Mouse (Mus musculus): ENCODE data around the gene Zfp784.

Gene Zfp784

DNA sequence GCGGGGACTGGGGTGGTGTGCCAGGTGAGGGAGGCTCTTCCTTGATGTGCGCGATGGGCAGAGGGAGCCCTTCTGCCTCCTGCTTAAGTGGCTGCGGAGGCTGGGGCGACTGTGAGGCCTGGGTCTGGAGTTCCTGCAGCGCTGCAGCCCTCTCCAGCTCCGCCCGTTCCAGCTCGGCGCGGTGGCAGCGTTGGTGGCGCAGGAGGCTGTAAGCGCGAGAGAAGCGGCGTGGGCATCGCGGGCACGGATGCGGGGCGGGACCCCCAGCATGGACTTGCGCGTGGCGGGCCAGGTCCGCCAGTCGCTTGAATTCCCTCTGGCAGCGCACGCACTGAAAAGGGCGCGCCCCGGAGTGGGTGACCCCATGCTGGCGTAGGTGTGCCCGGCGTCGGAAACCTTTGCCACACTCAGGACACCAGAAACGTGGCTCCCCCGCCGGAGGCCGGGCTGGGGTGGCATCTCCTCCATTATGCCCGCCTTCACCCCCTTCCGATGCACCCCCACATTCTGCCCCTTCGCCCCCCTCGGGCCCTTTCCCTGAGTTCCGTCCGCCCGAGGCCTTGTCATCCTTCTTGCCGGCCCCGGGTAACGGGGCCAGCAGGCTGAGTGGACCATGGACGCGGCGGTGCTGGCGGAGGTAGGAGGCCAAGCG, 44.8 kb downstream of the Zfp784 start:
- no peak for DNase-seq (ENCODE audit: low spot score in 2 of 2)

DNA sequence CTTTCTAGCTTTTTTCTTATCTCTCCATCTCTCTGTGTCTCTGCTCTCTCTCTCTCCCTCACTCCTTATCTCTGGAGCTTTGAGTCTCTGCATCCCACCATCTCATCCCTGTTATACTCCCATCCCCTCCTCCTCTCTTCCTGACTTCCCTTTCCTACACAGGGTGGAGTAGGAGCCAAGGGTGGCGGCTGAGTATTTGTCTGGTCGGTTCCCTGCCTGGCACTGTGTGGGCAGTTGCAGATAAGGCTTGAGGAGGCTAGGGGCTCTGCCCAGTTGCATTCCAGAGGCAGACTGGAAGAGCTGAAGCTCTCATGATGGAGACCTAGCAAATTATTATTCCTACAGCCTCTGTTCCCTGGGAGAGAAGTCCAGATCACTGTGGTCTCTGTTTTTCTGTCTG, 50.0 kb downstream of the Zfp784 start:
- DNase-seq (ENCODE audit: low spot score in 2 of 2): no peak

All from spleen, postnatal 4 days (tissue).